Mouse (Mus musculus) liver, adult 2 months (tissue): ENCODE measurements around the gene Otop2. TPM values are rescaled to one million over a fixed set of nuclear protein-coding genes. Genes with fewer than 3 reads are reported as not detected.

Experiments used
- DNase-seq: peaks from one replicate; pipeline ENCODE4 v3.0.0-alpha.2; 2011; ENCODE audit warnings: low read depth, low spot score; ENCODE audit errors: extremely low read depth
- H3K27ac ChIP-seq: fragments of 200-500 bp; replicated peaks from 2 replicates; pipeline ENCODE4 v1.5.1; 2012; ENCODE audit warnings: low read depth, mild to moderate bottlenecking, control low read depth, inconsistent platforms, low read length; ENCODE audit not compliant: insufficient read depth
- H3K27me3 ChIP-seq: fragments of 200-500 bp; 2 replicates; pipeline ENCODE4 v1.6.1; 2012; ENCODE audit warnings: mild to moderate bottlenecking, moderate library complexity, low read length, inconsistent platforms; ENCODE audit not compliant: control insufficient read depth, insufficient read depth
- H3K36me3 ChIP-seq: fragments of 200-500 bp; 2 replicates; pipeline ENCODE4 v1.6.1; 2012; ENCODE audit warnings: low read length, inconsistent platforms; ENCODE audit not compliant: control insufficient read depth, insufficient read depth
- H3K4me1 ChIP-seq: fragments of 200-500 bp; 2 replicates; pipeline ENCODE4 v1.6.1; 2011; ENCODE audit warnings: low read length; ENCODE audit not compliant: control insufficient read depth, insufficient read depth
- H3K4me3 ChIP-seq: fragments of 200-500 bp; 2 replicates; pipeline ENCODE4 v1.5.1; 2011; ENCODE audit warnings: low read depth, mild to moderate bottlenecking, control low read depth, low read length, moderate library complexity; ENCODE audit not compliant: insufficient read depth
- H3K79me2 ChIP-seq: fragments of 200-500 bp; 2 replicates; pipeline ENCODE4 v1.6.1; 2012; ENCODE audit warnings: inconsistent platforms, mild to moderate bottlenecking, low read length, moderate library complexity; ENCODE audit not compliant: control insufficient read depth, insufficient read depth
- H3K9ac ChIP-seq: fragments of 200-500 bp; 2 replicates; pipeline ENCODE4 v1.6.1; 2012; ENCODE audit warnings: low read depth, mild to moderate bottlenecking, control low read depth, inconsistent platforms, low read length
- CTCF ChIP-seq: fragments of 200-500 bp; IDR thresholded peaks from 2 replicates; pipeline ENCODE4 v1.5.1; 2011; ENCODE audit warnings: low read depth, low read length, control low read depth
- POLR2A ChIP-seq: fragments of 200-500 bp; IDR thresholded peaks from 2 replicates; pipeline ENCODE4 v1.6.1; 2011; ENCODE audit warnings: low read length, control low read depth; ENCODE audit not compliant: insufficient read depth; ENCODE audit errors: extremely low read depth
- WGBS: fragments of 180-500 bp; shearing (Covaris S2); methylation state at CpG from one replicate; pipeline ENCODE4 v1.1.7; 2018; 5-methylcytosine and 5-hydroxymethylcytosine counted together
- polyA plus RNA-seq: library from polyadenylated mRNA; depleted of rRNA; stranded (reverse); fragments of >200 nt; gene quantifications from 2 replicates; pipeline ENCODE4 v1.2.3, GENCODE M21; 2012
- total RNA-seq: library from RNA; depleted of rRNA; stranded (reverse); fragments of >200 nt; gene quantifications from 2 replicates; pipeline ENCODE4 v1.2.3, GENCODE M21; 2014

The Otop2 gene
- total and polyA plus RNA-seq, 2 experiments, result not detected

GRCm38 (mm10) chr11:115323354-115323753 lies 16.4 kb downstream of the Otop2 start:
- Histone ChIP-seq H3K27ac (no peak overlapping the region), H3K27me3 (peaks cover 22% of the 10 kb centered on the region), H3K4me1 (no peaks in the 10 kb centered on the region), H3K36me3 (no peaks in the 10 kb centered on the region), H3K9ac (no peak overlapping the region), H3K79me2 (no peaks in the 10 kb centered on the region), H3K4me3 (no peak overlapping the region)
- DNase-seq, result no peak
- TF ChIP-seq POLR2A (no peak), CTCF (no peak)
- WGBS, result 14% methylated on average over 32 of the region's 32 CpGs

- Histone ChIP-seq H3K27me3 (peaks cover 13% of the 10 kb centered on the region), H3K9ac (no peak overlapping the region), H3K79me2 (no peaks in the 10 kb centered on the region), H3K36me3 (no peaks in the 10 kb centered on the region), H3K27ac (no peak overlapping the region), H3K4me1 (no peaks in the 10 kb centered on the region), H3K4me3 (no peak overlapping the region)
- DNase-seq, result no peak
- WGBS, result 79% methylated on average over 7 of the region's 7 CpGs
- no peak for TF ChIP-seq CTCF
Observed at GRCm38 (mm10) chr11:115326730-115327129, 19.8 kb downstream of the Otop2 start.

GRCm38 (mm10) chr11:115329339-115329738 lies 22.4 kb downstream of the Otop2 start:
- whole genome bisulfite sequencing, result 66% methylated on average over 15 of the region's 15 CpGs
- Histone ChIP-seq H3K36me3 (no peaks in the 10 kb centered on the region), H3K79me2 (no peaks in the 10 kb centered on the region), H3K4me1 (no peaks in the 10 kb centered on the region), H3K4me3 (no peak overlapping the region), H3K9ac (no peak overlapping the region), H3K27me3 (no peaks in the 10 kb centered on the region; the same call in 1 of the 2 replicates), H3K27ac (no peak overlapping the region)
- TF ChIP-seq CTCF, result peak; percentile 29; the same call in 1 of the 2 replicates
- TF ChIP-seq POLR2A, result no peak
- no peak for DNase-seq

GRCm38 (mm10) chr11:115334531-115334930 lies 27.6 kb downstream of the Otop2 start, which contains the start of gene Otop3:
Otop3 (plus strand) TSS chr11:115334731.
- TF ChIP-seq CTCF (no peak), POLR2A (no peak)
- Histone ChIP-seq H3K79me2 (no peaks in the 10 kb centered on the region), H3K27ac (no peak within 1 kb of the TSS), H3K4me1 (peaks cover 6% of the 10 kb centered on the region; the same call in 1 of the 2 replicates), H3K36me3 (no peaks in the 10 kb centered on the region), H3K9ac (no peak within 1 kb of the TSS), H3K27me3 (peaks cover 6% of the 10 kb centered on the region; the same call in 1 of the 2 replicates), H3K4me3 (no peak within 1 kb of the TSS)
- WGBS, result 6% methylated on average over 29 of the region's 29 CpGs
- DNase-seq, result no peak

GRCm38 (mm10) chr11:115335223-115335622 lies 28.3 kb downstream of the Otop2 start:
- TF ChIP-seq CTCF (no peak), POLR2A (no peak)
- Histone ChIP-seq H3K27ac (no peak overlapping the region), H3K4me3 (no peak overlapping the region), H3K4me1 (peaks cover 6% of the 10 kb centered on the region; the same call in 1 of the 2 replicates), H3K9ac (no peak overlapping the region), H3K27me3 (peaks cover 6% of the 10 kb centered on the region; the same call in 1 of the 2 replicates), H3K79me2 (no peaks in the 10 kb centered on the region), H3K36me3 (no peaks in the 10 kb centered on the region)
- no peak for DNase-seq
- WGBS, result 41% methylated on average over 12 of the region's 12 CpGs

GRCm38 (mm10) chr11:115336115-115336514 lies 29.2 kb downstream of the Otop2 start:
- TF ChIP-seq CTCF (no peak), POLR2A (no peak)
- Histone ChIP-seq H3K27ac (no peak overlapping the region), H3K27me3 (peaks cover 6% of the 10 kb centered on the region; the same call in 1 of the 2 replicates), H3K79me2 (no peaks in the 10 kb centered on the region), H3K9ac (no peak overlapping the region), H3K36me3 (no peaks in the 10 kb centered on the region), H3K4me3 (no peak overlapping the region), H3K4me1 (peaks cover 6% of the 10 kb centered on the region; the same call in 1 of the 2 replicates)
- WGBS, result 30% methylated on average over 6 of the region's 6 CpGs
- DNase-seq, result no peak
